Mouse (Mus musculus): ENCODE data around the gene Irf7. TPM values are rescaled to one million over a fixed set of nuclear protein-coding genes. Genes with fewer than 3 reads are reported as not detected.

Gene Irf7
- polyA plus RNA-seq, 1 experiment: 159 TPM

GRCm38 (mm10) chr7:141226535-141226934 is 39.7 kb downstream of the Irf7 start:
- DNase-seq (ENCODE audit: low read depth, low spot score): no peak
- WGBS: 89% methylated on average over 6 of the region's 6 CpGs

- no peak for DNase-seq (ENCODE audit: low read depth, low spot score)
- 91% methylated on average over 4 of the region's 4 CpGs for WGBS
Observed at GRCm38 (mm10) chr7:141222696-141223215, 43.5 kb downstream of the Irf7 start.

- DNase-seq (ENCODE audit: low read depth, low spot score): no peak
- 4% methylated on average over 8 of the region's 8 CpGs for WGBS
Observed at GRCm38 (mm10) chr7:141222126-141222467, 44.2 kb downstream of the Irf7 start.

GRCm38 (mm10) chr7:141221249-141222125 is 44.8 kb downstream of the Irf7 start:
- DNase-seq (ENCODE audit: low read depth, low spot score): peak; percentile 95
- 10% methylated on average over 44 of the region's 44 CpGs for WGBS

GRCm38 (mm10) chr7:141220377-141220776 is 45.9 kb downstream of the Irf7 start:
- DNase-seq (ENCODE audit: low read depth, low spot score): no peak
- 45% methylated on average over 1 of the region's 1 CpGs for WGBS

GRCm38 (mm10) chr7:141219558-141220099 is 46.7 kb downstream of the Irf7 start:
- no peak for DNase-seq (ENCODE audit: low read depth, low spot score)
- WGBS: 47% methylated on average over 1 of the region's 1 CpGs

GRCm38 (mm10) chr7:141218557-141219133 is 47.6 kb downstream of the Irf7 start:
- 41% methylated on average over 5 of the region's 5 CpGs for WGBS
- DNase-seq (ENCODE audit: low read depth, low spot score): no peak

- WGBS: 42% methylated on average over 3 of the region's 3 CpGs
- no peak for DNase-seq (ENCODE audit: low read depth, low spot score)
Observed at GRCm38 (mm10) chr7:141218141-141218540, 48.1 kb downstream of the Irf7 start.

GRCm38 (mm10) chr7:141217343-141218013 is 48.8 kb downstream of the Irf7 start:
- 77% methylated on average over 17 of the region's 17 CpGs for WGBS
- DNase-seq (ENCODE audit: low read depth, low spot score): no peak

GRCm38 (mm10) chr7:141216894-141217293 is 49.4 kb downstream of the Irf7 start:
- no peak for DNase-seq (ENCODE audit: low read depth, low spot score)
- WGBS: 43% methylated on average over 11 of the region's 11 CpGs

GRCm38 (mm10) chr7:141215880-141216733 is 50.2 kb downstream of the Irf7 start:
- 1% methylated on average over 42 of the region's 42 CpGs for WGBS
- DNase-seq (ENCODE audit: low read depth, low spot score): peak; percentile 97

GRCm38 (mm10) chr7:141215101-141215879 is 51.0 kb downstream of the Irf7 start, which contains the start of gene Rassf7:
TSS of gene Rassf7 (plus strand) at chr7:141215860.
- DNase-seq (ENCODE audit: low read depth, low spot score): peak; percentile 95
- 2% methylated on average over 41 of the region's 41 CpGs for WGBS

GRCm38 (mm10) chr7:141214310-141214709 is 52.0 kb downstream of the Irf7 start:
- DNase-seq (ENCODE audit: low read depth, low spot score): no peak
- WGBS: 68% methylated on average over 3 of the region's 3 CpGs

GRCm38 (mm10) chr7:141213605-141214235 is 52.6 kb downstream of the Irf7 start, which contains the start of gene Lmntd2:
TSS of gene Lmntd2 (minus strand) at chr7:141214080.
- WGBS: 86% methylated on average over 11 of the region's 11 CpGs
- DNase-seq (ENCODE audit: low read depth, low spot score): no peak

GRCm38 (mm10) chr7:141213133-141213532 is 53.1 kb downstream of the Irf7 start:
- no peak for DNase-seq (ENCODE audit: low read depth, low spot score)
- WGBS: 74% methylated on average over 3 of the region's 3 CpGs

Data from large intestine, adult 2 months (tissue).